Mouse (Mus musculus) heart, embryonic 14.5 days (tissue): Measurements from ENCODE around the gene Etnk1. TPM values are rescaled to one million over a fixed set of nuclear protein-coding genes. Genes with fewer than 3 reads are reported as not detected.

Source experiments
- ATAC-seq: fragments of 200-750 bp; cut with Nextera tagmentation; 2 replicates; pipeline ENCODE4 v1.8.0; 2017; ENCODE audit warnings: low read depth, moderate TSS enrichment; ENCODE audit not compliant: insufficient number of reproducible peaks, insufficient read depth, low FRiP score
- H3K27ac ChIP-seq, 2 experiments: fragments of 200-500 bp in 1 of 2; fragments of 300-500 bp in 1 of 2; sonication (generic) in 1 of 2; replicated peaks in 1 of 2; 2 replicates each; pipeline ENCODE4 v1.5.1; 2012 to 2014; ENCODE audit warnings: low read depth in 2 of 2, low read length in 2 of 2, control low read depth in 1 of 2, mild to moderate bottlenecking in 1 of 2, mixed read lengths in 1 of 2; ENCODE audit not compliant: control insufficient read depth in 1 of 2, insufficient read depth in 1 of 2
- H3K27me3 ChIP-seq: fragments of 300-500 bp; sonication (generic); 2 replicates; pipeline ENCODE4 v1.6.1; 2014; ENCODE audit warnings: mild to moderate bottlenecking, low read length, control low read depth; ENCODE audit not compliant: control insufficient read depth, insufficient read depth
- H3K36me3 ChIP-seq: fragments of 300-500 bp; sonication (generic); 2 replicates; pipeline ENCODE4 v1.6.1; 2014; ENCODE audit warnings: mild to moderate bottlenecking, control low read depth, low read length, mixed read lengths; ENCODE audit not compliant: control insufficient read depth, insufficient read depth
- H3K4me1 ChIP-seq, 2 experiments: fragments of 200-500 bp in 1 of 2; fragments of 300-500 bp in 1 of 2; sonication (generic) in 1 of 2; 2 replicates each; pipeline ENCODE4 v1.6.1; 2012 to 2014; ENCODE audit warnings: low read length in 2 of 2, control low read depth in 1 of 2, mixed read lengths in 1 of 2; ENCODE audit not compliant: control insufficient read depth in 2 of 2, insufficient read depth in 2 of 2
- H3K4me2 ChIP-seq: fragments of 300-500 bp; sonication (generic); 2 replicates; pipeline ENCODE4 v1.6.1; 2014; ENCODE audit warnings: mild to moderate bottlenecking, low read length
- H3K4me3 ChIP-seq, 2 experiments: fragments of 200-500 bp in 1 of 2; fragments of 300-500 bp in 1 of 2; sonication (generic) in 1 of 2; 2 replicates each; pipeline ENCODE4 v1.5.1; 2012 to 2014; ENCODE audit warnings: low read length in 2 of 2, mild to moderate bottlenecking in 2 of 2, control low read depth in 1 of 2, low read depth in 1 of 2, moderate library complexity in 1 of 2; ENCODE audit not compliant: control insufficient read depth in 1 of 2, insufficient read depth in 1 of 2
- H3K9ac ChIP-seq: fragments of 300-500 bp; sonication (generic); 2 replicates; pipeline ENCODE4 v1.6.1; 2014; ENCODE audit warnings: mild to moderate bottlenecking, low read length
- H3K9me3 ChIP-seq: fragments of 300-500 bp; sonication (generic); 2 replicates; pipeline ENCODE4 v1.6.1; 2016; ENCODE audit warnings: low read length, control low read depth; ENCODE audit not compliant: control insufficient read depth
- WGBS: fragments of 180-500 bp; shearing (Covaris S2); extraction: QIAGEN DNeasy Blood & Tissue Kit; methylation state at CpG from one replicate; pipeline ENCODE4 v1.1.7; 2014; 5-methylcytosine and 5-hydroxymethylcytosine counted together
- polyA plus RNA-seq: library from polyadenylated mRNA; unstranded; fragments of >200 nt; fragmentation: Nextera tagmentation; extraction: Ambion mirVana; gene quantifications from 2 replicates; pipeline ENCODE4 v1.2.1, GENCODE M21; 2014

The Etnk1 gene
- polyA plus RNA-seq, 1 experiment from 2014 or later: 18.9 TPM

DNA sequence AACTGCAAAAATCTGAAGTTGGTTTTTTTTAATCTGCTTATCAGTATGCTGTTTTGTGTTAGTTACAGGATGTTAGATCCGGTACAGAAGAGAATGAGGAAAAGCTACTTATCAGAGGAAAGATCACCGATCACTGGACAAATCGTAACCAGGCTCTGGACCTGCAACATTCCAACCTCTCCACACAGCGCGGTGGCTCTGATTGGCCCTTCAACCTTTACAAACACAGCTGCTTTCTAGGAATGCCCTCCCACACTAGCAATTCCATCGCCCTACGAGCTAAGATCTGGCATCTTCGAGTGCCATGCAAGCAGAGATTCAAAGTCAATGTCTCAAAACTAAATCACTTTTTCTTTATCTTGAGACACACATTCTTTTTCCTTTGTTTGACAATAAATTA lies 9.6 kb upstream of the Etnk1 start:
- Histone ChIP-seq H3K4me3 (no peak overlapping the region), H3K36me3 (no peaks in the 10 kb centered on the region), H3K27ac (no peak overlapping the region), H3K9ac (no peak overlapping the region), H3K4me1 (peaks cover 0 to 2% of the 10 kb centered on the region in 2 experiments; a peak in 1 of 4 replicates), H3K9me3 (no peaks in the 10 kb centered on the region), H3K27me3 (no peaks in the 10 kb centered on the region), H3K4me2 (no peak overlapping the region)
- no peak for ATAC-seq
- 67% methylated on average over 8 of the region's 8 CpGs for WGBS

DNA sequence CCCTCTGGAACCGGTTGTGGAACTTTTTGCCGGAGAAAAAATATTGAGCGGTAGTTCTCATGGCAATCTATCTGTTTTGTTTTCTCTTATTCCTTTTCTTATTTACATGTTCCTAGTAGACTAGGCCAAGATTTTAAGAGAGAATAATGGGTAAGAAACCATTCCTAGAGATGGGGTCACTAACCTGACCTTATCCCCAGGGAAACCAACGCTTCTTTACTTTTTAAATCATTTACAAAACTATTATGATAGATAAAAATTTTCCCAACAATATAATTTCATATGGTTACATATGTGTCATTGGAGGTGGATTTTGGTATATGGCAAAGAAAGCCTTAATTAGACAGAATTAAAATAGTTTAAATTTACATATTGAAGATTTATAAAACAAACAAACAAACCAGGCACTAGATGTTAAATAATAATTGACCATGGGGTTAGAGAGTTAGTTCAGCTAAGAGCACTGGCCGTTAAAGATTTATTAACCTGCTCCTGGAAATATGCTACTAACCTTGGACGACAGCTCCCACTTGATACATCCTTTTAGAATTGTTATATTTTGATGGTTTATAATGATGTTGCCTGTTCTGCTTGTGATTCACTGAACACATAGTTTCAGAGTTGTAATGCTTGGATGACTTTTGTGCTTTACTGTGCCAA lies 6.3 kb upstream of the Etnk1 start:
- Histone ChIP-seq H3K4me1 (no peaks in the 10 kb centered on the region), H3K9me3 (no peaks in the 10 kb centered on the region), H3K9ac (no peak overlapping the region), H3K36me3 (no peaks in the 10 kb centered on the region), H3K4me3 (no peak overlapping the region), H3K4me2 (no peak overlapping the region), H3K27me3 (no peaks in the 10 kb centered on the region), H3K27ac (no peak overlapping the region)
- 86% methylated on average over 6 of the region's 6 CpGs for WGBS
- ATAC-seq: no peak

DNA sequence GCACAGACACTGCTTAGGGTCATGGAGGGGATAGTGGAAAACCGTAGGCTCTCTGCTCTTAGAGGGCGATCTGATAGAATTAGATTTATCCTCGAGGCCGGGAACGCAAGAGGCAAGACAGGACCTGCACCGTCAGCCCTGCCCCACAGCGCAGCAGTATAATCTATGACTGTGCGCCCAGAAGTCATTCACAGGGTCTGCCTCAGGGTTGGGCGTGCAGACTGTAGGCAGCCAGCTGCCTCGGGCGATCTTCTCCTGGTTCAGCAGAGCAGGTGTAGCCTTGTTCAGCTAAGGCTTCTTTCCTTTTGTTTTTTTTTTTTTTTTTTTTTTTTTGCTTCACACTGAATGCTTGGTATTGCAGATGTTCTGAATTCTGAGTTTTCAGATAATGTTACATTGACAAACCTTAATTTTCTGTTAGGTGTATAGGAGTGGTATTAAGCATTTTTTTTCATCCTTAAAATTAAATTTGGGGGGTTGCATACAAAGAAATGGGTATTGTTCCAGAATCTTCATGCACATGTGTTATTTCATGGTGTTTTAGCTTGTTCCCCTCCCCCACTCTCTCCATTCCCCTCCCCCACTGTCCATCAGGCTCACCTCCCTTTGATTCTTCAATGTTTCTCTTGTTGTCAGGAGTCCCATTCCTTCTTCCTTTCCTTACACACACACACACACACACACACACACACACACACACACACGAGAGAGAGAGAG lies 4.7 kb upstream of the Etnk1 start:
- 41% methylated on average over 11 of the region's 12 CpGs for WGBS
- Histone ChIP-seq H3K27ac (no peak overlapping the region), H3K4me3 (no peak overlapping the region), H3K27me3 (no peaks in the 10 kb centered on the region), H3K4me2 (peak overlapping the region; percentile 32), H3K4me1 (0 out of 4 replicates have a peak, but pooled peaks cover 0 to 3% of the 10 kb centered on the region in 2 experiments), H3K36me3 (no peaks in the 10 kb centered on the region), H3K9ac (no peak overlapping the region), H3K9me3 (no peaks in the 10 kb centered on the region)
- no peak for ATAC-seq

DNA sequence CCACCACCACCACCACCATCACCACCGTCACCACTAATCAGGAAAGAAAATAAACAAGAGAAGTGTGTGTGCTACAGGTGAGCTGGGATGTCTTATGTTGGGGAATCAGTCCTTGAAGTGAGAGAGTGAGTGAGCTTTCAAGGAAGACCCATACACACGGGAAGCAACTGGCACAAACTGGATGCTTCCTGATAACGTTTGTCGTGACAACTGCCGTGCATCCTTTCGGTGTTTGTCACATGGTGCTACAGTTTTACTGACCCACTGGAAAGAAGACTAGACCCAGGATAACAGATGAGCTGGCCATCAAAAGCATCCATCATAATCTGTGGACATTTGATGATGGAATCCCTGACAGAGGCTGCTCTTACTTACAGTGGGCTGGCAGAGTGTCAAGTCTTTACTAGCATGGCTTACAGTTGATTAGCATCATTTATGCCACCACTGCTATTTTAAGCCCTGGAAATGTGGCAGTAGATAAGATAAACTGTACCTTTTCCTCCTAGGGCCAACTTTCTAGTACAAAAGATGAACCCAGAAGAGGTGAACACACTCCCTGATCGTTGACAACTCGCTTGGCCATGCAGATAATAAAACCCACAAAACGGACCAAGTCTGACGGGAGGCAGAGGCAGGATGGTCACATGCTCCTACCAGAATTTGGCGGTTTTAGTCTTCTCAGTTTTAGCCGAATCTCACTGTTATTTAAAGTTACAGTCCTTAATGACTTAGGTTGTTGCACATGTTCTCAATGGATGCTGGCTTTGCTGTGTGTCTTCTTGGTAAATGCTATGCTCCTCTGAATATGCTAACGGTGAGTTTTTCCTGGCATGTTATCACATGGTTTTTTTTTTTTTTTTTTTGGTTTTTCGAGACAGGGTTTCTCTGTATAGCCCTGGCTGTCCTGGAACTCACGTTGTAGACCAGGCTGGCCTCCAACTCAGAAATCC lies 2.8 kb upstream of the Etnk1 start:
- Histone ChIP-seq H3K27ac (no peak overlapping the region), H3K9me3 (no peaks in the 10 kb centered on the region), H3K27me3 (no peaks in the 10 kb centered on the region), H3K4me1 (peaks cover 0 to 10% of the 10 kb centered on the region in 2 experiments; a peak in 1 of 4 replicates), H3K9ac (no peak overlapping the region), H3K36me3 (no peaks in the 10 kb centered on the region), H3K4me3 (no peak overlapping the region), H3K4me2 (no peak overlapping the region)
- WGBS: 71% methylated on average over 15 of the region's 15 CpGs
- ATAC-seq: no peak

DNA sequence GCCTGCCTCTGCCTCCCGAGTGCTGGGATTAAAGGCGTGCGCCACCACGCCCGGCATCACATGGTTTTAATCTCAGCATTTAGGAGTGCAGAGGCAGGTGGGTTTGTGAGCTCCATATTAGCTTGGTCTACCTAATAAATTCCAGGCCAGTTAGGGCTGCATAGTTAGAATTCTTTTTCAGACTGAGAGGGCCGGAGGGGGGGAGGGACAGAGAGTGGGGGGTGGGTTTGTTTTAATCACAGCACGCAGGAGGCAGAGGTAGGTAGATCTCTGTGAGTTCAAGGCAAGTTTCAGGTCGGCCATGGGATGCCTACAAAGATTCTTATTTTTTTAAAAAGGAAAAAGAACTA lies 2.1 kb upstream of the Etnk1 start:
- no peaks in the 10 kb centered on the region for H3K9me3 ChIP-seq
- no peaks in the 10 kb centered on the region for H3K27me3 ChIP-seq
- H3K9ac ChIP-seq: no peak overlapping the region
- H3K4me1 ChIP-seq: peaks cover 0 to 13% of the 10 kb centered on the region in 2 experiments; a peak in 2 of 4 replicates
- no peaks in the 10 kb centered on the region for H3K36me3 ChIP-seq
- WGBS: 73% methylated on average over 8 of the region's 8 CpGs
- no peak overlapping the region for H3K4me2 ChIP-seq
- no peak overlapping the region for H3K4me3 ChIP-seq
- ATAC-seq: no peak
- no peak overlapping the region for H3K27ac ChIP-seq

DNA sequence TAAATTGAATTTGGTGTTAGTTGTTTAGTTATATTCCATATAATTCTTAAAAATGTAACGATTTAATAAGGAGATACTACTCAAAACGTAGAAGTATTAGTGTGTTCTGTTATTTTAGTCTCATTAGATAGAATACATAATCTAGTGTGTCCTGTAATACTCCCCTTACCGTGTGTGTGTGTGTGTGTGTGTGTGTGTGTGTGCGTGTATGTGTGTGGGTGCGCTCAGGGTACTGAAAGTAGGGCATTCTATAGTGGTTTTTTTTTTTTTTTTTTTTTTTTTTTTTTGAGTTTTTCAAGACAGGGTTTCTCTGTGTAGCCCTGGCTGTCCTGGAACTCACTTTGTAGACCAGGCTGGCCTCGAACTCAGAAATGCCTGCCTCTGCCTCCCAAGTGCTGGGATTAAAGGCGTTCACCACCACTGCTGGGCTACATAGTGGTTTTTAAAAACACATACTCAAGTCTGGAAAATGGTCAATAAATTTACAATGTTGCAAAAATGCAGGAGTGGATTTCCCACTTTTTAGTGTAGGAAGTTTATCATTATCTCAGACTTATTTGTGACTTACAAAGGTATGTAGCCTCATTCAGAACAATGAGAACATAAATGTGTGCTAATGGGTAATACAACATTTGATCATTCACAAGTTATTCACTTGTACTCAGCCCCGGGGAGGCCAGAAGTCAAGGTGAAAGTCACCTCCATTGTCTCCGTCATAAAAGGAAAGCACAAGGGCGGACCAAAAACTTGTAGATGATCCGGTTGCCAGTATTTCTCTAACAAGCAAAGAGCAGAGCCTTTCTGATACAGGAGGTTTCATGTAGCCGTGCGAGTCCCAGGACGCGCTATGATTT lies 1.4 kb upstream of the Etnk1 start:
- Histone ChIP-seq H3K4me2 (peak overlapping the region; percentile 89), H3K4me3 (peak overlapping the region in 1 of 2 experiments; percentile 95; a peak in 2 of 4 replicates), H3K36me3 (0 out of 2 replicates have a peak, but pooled peaks cover 1% of the 10 kb centered on the region), H3K4me1 (peaks cover 0 to 13% of the 10 kb centered on the region in 2 experiments; a peak in 2 of 4 replicates), H3K9ac (no peak overlapping the region), H3K9me3 (no peaks in the 10 kb centered on the region), H3K27me3 (no peaks in the 10 kb centered on the region), H3K27ac (no peak overlapping the region)
- ATAC-seq: no peak
- 64% methylated on average over 15 of the region's 15 CpGs for WGBS
